Mouse (Mus musculus) retina, adult 2 months (tissue): ENCODE measurements around the gene Ppip5k1.

Experiments
- DNase-seq: peaks from one replicate; pipeline ENCODE4 v3.0.0-alpha.2; 2012; ENCODE audit warnings: low read depth, low spot score

The Ppip5k1 gene

GRCm38 (mm10) chr2:121299471-121299870 lies 55.7 kb downstream of the Ppip5k1 start:
- DNase-seq: no peak

GRCm38 (mm10) chr2:121298131-121298530 lies 57.1 kb downstream of the Ppip5k1 start:
- no peak for DNase-seq

DNA sequence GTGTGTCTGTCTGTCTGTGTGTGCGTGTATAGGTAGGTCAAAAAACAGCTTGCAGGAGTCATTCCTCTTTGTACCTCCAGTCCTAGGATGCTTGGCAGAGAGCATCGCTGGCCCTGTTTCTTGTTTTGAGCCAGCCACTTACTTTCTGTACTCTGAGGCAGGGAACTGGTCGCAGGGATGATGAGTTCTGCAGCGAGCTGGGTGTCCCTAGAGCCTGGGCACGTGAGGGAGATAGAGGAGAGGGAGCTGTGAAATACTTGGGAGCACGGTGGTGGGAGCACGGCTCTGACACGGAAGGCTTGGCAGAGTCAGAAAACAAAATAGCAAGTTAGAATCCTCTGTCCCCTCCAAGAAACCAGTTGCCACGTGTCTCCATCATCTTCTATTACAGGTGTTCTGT lies 57.5 kb downstream of the Ppip5k1 start:
- DNase-seq: no peak

DNA sequence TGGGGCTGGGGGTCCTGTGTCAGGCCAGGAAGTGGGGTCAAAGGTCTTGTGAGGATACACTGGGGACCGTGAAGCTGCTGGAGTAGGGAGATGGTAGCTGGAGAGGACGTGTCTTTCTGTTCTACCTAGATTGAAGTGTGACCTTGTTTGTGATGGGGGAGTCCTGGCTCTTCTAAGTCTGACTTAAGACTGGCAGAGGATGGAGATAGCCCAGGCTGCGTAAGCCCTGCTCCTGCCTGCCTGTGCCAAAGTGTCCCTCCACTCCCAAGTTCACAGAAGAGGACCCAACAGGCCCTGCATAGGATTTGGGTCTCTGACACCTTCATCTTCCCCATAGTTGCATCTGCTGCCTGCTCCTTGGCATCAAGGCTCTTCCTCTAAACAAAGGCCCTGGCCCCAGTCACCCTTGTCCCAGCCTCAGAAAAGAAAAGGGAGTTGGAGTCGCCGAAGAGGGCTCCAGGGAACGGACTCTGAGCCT lies 58.4 kb downstream of the Ppip5k1 start:
- DNase-seq: no peak

GRCm38 (mm10) chr2:121295608-121296571 lies 59.3 kb downstream of the Ppip5k1 start:
- DNase-seq: no peak

- DNase-seq: no peak
Measured at GRCm38 (mm10) chr2:121294753-121295607, 60.2 kb downstream of the Ppip5k1 start.

DNA sequence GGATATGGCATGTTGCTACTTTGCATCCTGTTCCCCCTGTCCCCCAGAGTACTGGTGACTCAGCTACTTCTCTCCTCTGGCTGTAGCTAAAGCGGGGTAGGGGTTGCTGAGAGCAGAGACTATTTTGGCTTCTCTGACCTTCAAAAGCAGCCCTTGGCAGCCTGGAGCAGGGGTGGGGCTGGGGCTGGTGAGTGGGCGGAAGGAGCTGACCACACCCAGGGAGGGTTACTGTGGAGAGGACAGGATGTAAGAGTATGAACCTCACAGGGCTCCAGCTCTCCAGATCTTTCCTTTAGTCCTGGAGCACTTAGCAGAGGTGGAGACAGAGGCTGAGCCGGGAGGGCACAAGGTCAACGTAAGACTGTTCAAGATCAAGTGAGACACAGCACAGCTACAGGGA lies 61.0 kb downstream of the Ppip5k1 start:
- no peak for DNase-seq

DNA sequence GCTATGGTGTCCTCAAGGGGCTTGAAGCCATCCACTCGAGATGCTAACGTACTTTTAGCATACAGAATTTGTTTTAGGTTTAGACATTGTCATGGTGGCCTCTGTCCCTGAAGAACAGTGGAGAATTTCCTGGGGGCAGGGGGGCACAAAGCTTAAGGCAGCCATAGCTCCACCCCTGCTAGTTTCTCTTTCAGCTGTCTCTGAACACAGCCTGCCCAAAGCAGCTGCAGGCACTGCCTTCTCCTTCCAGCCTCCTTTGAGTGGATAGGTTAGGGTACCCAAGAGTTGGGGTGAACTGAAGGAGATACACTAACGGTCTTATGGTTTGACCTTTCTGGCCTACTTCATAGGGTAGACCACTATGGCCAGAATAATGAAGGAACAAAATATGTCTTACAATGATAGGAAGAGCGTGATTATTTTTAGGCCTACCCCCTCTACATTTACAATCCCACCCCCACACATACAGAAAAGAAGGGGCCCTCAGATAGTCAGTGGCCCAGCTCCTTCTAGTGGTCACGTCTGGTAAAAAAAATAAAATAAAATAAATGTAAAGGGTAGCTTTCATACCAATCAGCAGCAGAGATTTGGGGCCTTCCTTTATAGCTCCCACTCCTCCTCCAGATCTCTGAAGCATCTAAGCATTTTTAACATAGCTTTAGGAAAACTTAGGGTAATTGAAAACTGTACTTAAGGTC lies 62.7 kb downstream of the Ppip5k1 start:
- DNase-seq: no peak

DNA sequence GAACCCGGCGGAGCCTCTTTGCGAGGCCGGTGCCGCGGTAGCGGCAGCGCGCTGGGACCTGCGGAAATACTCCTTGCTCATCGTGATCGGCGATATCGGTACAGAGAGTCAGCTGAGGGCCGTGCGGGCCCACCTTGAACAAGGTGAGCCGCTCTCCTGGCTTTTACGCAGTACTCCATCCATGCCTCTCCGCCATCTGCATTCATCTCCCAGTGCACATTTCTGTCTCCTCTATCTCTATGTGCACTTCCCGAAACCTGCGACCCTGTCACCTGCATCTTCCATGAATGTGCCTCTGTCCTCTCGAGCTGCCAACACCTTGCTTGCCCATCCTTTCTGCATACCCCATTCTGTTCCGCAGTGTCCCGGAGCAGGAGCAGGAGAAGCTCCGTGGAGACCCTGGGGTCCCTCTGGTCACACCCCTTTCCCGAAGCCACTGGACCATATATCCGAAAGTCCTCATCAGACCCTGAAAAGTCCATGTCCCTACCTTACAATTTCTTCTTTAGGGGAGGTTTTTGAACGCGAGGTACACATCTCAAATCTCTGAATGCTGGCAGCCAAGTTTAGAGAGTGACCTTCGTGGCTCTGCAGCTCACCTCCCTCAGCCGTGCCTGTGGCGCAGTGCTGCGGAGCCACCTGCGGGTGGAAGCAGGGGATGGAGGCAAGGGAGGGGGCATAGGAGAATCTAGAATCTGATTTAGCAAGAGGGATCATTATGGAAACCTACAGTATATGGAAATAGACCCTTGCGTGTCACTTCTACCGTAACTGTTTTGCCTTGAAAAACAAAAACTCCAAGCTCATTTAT lies 65.3 kb downstream of the Ppip5k1 start:
- no peak for DNase-seq

DNA sequence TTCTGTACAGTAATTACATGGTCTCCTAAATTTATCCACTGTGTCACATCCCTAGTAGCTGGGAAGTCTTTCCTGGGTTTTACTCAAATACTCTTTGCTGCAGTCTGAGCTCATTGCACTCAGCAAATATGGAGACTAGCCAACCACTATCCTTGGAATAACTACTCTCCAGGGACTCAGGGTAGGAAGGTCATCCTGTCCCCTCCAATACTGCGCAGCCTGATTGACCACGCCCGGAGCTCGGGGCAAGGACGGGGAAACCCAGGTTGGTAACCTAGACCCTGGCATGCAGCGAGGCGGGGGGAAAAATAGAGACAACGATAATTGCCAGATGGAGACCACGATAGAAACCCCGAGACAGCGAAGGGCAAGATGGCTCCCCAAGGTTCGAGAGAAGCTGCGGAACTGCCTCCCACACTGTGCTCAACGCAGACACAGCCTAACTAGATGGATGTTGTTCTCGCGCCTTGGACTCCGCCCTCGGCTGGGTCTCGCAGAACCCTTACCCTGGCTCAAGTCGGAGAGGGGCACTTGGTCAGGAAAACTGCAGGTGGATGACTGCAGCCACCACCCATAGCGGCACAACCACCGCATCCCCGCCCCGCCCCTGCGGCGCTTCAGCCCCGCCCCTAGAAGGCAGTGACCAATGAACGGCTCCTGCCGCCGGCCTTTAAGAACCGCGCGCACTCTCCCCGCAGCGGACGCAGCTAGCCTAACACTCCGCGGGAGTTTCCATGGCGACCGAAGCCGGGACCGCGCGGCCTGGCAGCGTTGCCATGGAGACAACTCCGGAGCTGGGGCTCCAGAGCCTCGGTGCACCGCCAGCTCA lies 66.1 kb downstream of the Ppip5k1 start, which contains the start of gene Map1a:
TSS of gene Map1a (plus strand) at position 700 of the 829 bp plus-strand sequence.
- peak; percentile 75 for DNase-seq

- DNase-seq: no peak
Measured at GRCm38 (mm10) chr2:121287850-121288249, 67.3 kb downstream of the Ppip5k1 start.

DNA sequence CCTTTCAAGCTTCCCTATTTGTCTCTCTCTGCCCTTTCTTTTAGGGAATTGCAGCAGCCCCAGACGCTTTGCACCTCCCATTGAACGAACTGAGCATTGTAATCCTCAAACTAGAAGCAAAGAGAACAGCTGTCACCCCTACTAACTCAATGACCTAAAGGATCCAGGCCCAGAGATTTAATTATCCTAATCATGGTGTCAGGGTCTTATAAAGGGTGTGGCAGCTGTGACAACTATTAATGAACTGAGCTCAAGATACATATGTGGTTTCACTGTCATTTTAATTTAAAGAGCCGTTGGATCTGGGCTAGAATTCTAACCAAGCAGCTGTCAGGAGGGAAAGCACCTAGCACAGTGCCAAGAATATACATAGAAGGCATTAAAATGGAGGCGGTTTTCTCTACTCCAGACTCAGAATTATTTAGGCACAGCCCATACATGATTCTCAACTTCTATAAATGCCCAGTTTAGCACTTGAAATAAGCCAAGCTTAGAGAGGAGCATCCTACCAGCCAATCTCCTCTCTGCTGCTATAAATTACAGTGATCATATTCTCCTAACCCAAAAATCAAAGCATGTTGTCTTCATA lies 83.2 kb downstream of the Ppip5k1 start:
- no peak for DNase-seq

GRCm38 (mm10) chr2:121271236-121271927 lies 83.8 kb downstream of the Ppip5k1 start, which contains the start of gene Trp53bp1:
Gene Trp53bp1 (minus strand): TSS chr2:121271407.
- peak; percentile 89 for DNase-seq

- no peak for DNase-seq
Measured at GRCm38 (mm10) chr2:121270521-121271235, 84.5 kb downstream of the Ppip5k1 start.

DNA sequence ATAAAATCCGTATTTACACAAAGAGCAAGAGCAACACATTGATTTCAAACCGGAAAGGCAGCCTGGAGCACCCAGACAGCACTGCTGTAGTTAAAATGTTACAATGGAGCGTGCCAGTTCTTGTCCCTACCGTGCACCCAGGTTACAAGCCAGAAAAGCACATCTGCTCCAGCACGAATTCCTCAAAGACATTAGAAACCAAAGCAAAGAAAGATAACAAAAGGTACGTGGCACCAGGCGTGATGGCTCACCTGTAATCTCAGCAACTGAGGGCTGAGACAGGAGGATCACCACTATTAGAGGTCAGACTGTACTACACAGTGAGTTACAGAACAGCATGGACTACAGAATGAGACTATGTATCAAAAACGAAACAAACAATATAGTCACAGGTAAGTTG lies 86.8 kb downstream of the Ppip5k1 start:
- DNase-seq: no peak
